Mouse (Mus musculus): ENCODE measurements at regions not wholly inside any gene's neighbourhood (a gene's known extent, or its start where the extent isn't known, plus 50 kb on each side); places are given as distances from the start of the nearest gene placed in this dataset.

- no peak for TF ChIP-seq POLR2A (IDR thresholded peaks at IDR 0.05; ENCODE audit: borderline replicate concordance, extremely low read depth, insufficient read depth, insufficient read length, poor library complexity, severe bottlenecking)
- no peak for TF ChIP-seq CTCF (IDR thresholded peaks at IDR 0.05; ENCODE audit: borderline replicate concordance, extremely low read depth, insufficient read depth, insufficient read length)
These were observed 1120.7 kb downstream of the Amy2a5 start for GRCm38 (mm10) chr3:112137940-112138339.

Measured in brain, embryonic 14.5 days (tissue).